Mouse (Mus musculus) brain, embryonic 18.5 days (tissue): ENCODE measurements around the gene Aqp12.

Experiments
- DNase-seq: peaks from one replicate; pipeline ENCODE4 v3.0.0-alpha.2; 2012; ENCODE audit warnings: low read depth, low spot score

The Aqp12 gene

DNA sequence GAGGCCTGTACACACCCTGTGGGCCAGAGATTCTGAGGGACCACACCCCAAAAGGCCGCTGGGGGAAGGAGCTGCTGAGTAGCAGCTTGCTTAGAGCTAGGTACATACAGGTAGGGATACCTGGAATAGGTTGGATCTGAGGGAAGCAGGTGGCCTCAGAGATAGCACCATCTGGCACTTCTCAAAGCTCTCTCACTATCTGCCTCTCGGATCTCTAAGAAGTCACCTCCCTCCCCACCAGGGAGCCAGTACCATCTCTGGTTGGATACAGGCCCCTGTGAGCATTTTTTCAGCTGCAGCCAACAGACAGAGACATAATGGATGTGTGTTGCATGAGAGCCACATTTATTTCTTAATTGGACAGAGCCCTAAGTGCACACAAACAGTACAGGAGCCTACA is 9.0 kb downstream of the Aqp12 start:
- no peak for DNase-seq

DNA sequence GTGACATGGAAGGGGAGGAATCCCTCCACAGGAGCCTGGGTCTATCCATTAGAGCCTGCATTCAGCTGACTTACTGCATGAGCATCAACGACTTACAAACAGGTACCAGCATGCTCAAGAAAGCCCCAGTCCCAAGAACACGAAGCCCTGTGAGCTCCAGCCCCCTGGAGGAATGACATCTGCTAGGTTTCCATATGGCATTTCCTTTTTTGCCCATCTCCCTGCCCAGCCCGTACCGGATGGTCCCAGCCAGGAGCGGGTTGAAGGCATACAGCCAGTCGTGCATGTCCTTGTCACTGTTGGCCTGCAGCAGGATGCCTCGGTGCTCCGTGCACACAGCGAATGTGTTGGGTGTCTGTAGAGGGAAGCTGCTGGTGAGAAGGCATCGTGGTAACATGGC is 12.6 kb downstream of the Aqp12 start:
- DNase-seq, result no peak

DNA sequence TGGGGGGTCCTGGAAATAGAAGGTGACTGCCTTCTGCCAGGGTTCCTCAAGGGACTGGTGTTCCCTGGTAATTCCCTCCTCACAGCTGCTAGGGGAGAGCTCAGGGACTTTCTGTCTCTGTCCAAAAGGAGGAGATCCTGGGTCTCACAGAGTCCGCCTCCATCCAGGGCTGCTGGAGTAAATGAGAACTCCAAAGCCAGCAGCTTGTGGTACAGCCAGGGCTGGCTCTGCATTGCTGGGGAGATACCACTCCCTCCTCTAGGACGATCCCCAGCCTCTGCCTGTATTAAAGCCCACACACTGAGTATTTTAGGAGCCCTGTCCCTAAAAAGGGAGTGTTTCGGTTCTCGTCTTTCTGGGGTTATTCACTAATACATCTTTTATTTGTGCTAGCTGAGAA is 14.5 kb downstream of the Aqp12 start:
- DNase-seq, result no peak

DNA sequence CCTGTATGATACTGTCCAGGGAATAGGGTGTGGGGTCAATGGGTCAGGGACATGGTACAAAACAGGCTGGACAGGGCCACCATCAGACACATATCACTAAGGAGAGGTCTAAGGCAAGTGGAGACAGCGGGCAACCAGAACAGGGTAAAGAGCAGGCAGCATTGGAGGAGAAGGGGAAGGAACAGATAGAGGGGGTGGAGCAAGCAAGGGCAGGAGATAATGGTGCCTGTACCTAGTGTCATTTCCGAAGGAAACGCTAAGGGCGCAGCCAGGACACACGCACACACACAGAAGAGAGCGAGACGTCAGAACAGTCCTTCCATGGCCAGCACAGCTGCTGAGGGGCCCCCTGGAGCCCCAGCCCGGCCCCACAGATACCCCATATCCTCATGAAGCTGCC is 20.5 kb downstream of the Aqp12 start:
- DNase-seq, result no peak

GRCm38 (mm10) chr1:93029387-93029786 is 23.3 kb downstream of the Aqp12 start:
- DNase-seq, result no peak

- DNase-seq, result no peak
Observed at GRCm38 (mm10) chr1:93030060-93030459, 23.9 kb downstream of the Aqp12 start.

DNA sequence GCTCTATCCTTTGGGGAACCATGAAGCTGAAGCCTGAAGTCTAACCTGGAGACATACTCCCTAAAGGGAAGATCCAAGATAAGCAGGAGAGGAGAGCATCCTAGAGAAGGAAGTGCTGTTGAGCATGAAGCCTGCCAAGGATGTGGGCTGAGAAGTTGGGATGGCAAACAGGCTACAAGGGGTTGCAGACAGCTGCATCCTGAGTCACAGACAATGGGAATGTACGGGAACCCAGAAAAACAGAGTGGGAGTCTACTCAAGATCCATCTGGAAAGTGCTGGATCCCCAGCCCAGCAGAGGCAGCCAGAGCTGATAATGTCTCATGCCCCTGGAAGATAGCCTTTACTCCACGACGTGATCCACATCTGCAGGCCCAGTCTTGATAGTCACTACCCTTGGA is 25.1 kb downstream of the Aqp12 start:
- DNase-seq, result no peak

DNA sequence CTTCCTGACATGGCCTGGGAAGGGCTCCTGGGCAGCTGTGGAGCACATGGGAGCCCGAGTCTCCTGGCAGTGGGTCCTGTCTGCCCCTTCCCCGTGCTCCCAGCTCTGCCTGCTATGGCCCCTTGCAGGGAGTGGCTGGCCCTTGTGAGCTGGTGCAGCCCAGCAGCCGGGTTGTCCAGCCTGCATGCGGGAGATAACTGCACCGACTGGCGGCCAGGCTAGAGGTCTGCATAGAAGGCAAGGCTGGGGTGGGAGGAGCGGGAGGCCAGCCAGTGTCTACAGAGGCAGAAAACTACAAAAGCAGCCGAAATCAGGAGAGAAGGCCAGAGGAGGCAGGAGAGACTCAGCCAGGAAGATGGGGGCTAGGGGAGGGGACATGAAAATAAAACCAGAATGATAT is 27.9 kb downstream of the Aqp12 start:
- DNase-seq, result no peak

- no peak for DNase-seq
Observed at GRCm38 (mm10) chr1:93035981-93036380, 29.8 kb downstream of the Aqp12 start.

GRCm38 (mm10) chr1:93046153-93046789 is 40.1 kb downstream of the Aqp12 start:
- no peak for DNase-seq

GRCm38 (mm10) chr1:93050071-93050470 is 43.9 kb downstream of the Aqp12 start:
- no peak for DNase-seq

GRCm38 (mm10) chr1:93051124-93051833 is 45.1 kb downstream of the Aqp12 start:
- DNase-seq, result no peak
